Mouse (Mus musculus): Measurements from ENCODE around the gene Gars. TPM values are rescaled to one million over a fixed set of nuclear protein-coding genes. Genes with fewer than 3 reads are reported as not detected.

The Gars gene
- polyA plus RNA-seq, 2 experiments: 81.9 to 136 TPM

DNA sequence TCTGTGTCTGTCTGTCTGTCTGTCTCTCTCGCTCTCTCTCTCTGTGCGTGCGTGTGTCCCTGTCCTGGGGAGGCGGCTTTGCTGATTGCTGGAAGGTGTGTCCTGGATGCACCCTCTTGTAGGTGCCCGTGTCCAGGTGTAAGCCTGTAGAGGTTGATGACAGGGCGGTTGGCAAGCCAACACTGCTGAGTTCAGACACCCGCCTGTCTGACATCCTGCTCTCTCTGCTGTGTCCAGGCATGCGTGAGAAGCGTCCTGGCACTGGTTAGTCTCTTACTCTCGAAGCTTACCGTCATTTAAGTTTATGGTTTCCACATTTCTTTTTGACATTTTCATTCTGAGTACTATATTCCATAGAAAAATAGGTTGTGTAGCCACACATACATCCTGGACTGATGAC is 23.5 kb downstream of the Gars start:
- no peak overlapping the region for H3K4me3 ChIP-seq (replicated peaks; ENCODE audit: low read length)
- peaks cover 72% of the 10 kb centered on the region for H3K36me3 ChIP-seq (ENCODE audit: control insufficient read depth, insufficient read depth, low read length)
- no peak overlapping the region for H3K27ac ChIP-seq (replicated peaks; ENCODE audit: low read depth, low read length)
- no peak overlapping the region for H3K4me2 ChIP-seq (replicated peaks; ENCODE audit: low read depth, low read length, severe bottlenecking)
- DNase-seq (ENCODE audit: low spot score): no peak
- TF ChIP-seq POLR2A (IDR thresholded peaks at IDR 0.05; ENCODE audit: borderline replicate concordance, extremely low read depth, insufficient read depth, insufficient read length): no peak
- H3K9ac ChIP-seq (ENCODE audit: low read depth, low read length, severe bottlenecking): no peak overlapping the region
- 75% methylated on average over 11 of the region's 11 CpGs for WGBS
- H3K9me3 ChIP-seq (ENCODE audit: control insufficient read depth, low read length): no peaks in the 10 kb centered on the region
- no peaks in the 10 kb centered on the region for H3K27me3 ChIP-seq (ENCODE audit: control insufficient read depth, insufficient read depth, low read length)
- no peaks in the 10 kb centered on the region for H3K4me1 ChIP-seq (ENCODE audit: control insufficient read depth, insufficient read depth, low read length)
- ATAC-seq (ENCODE audit: low FRiP score, low read depth): no peak

DNA sequence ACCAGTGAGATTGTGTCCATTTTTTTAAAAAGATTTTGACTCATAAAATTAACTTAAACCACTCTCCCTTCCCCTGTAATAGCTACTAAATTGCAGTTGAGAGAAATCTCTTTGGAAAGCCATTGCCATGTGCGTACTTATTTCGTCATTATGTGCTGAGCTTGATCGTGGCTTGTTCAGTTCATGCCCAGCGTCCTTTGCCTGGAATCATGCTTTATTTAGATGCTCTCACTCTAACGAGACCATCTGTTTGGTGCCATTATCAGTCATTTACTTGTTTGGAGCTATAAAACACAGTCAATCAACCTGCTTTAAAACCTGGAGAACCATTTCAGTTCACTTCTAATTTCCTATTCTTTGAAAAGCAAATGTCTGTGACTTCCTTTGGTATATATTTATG is 24.4 kb downstream of the Gars start:
- Histone ChIP-seq H3K27ac (replicated peaks; ENCODE audit: low read depth, low read length) (no peak overlapping the region), H3K27me3 (ENCODE audit: control insufficient read depth, insufficient read depth, low read length) (no peaks in the 10 kb centered on the region), H3K9me3 (ENCODE audit: control insufficient read depth, low read length) (no peaks in the 10 kb centered on the region), H3K36me3 (ENCODE audit: control insufficient read depth, insufficient read depth, low read length) (peaks cover 72% of the 10 kb centered on the region), H3K4me3 (replicated peaks; ENCODE audit: low read length) (no peak overlapping the region), H3K9ac (ENCODE audit: low read depth, low read length, severe bottlenecking) (no peak overlapping the region), H3K4me2 (replicated peaks; ENCODE audit: low read depth, low read length, severe bottlenecking) (no peak overlapping the region), H3K4me1 (ENCODE audit: control insufficient read depth, insufficient read depth, low read length) (no peaks in the 10 kb centered on the region)
- TF ChIP-seq POLR2A (IDR thresholded peaks at IDR 0.05; ENCODE audit: borderline replicate concordance, extremely low read depth, insufficient read depth, insufficient read length): no peak
- ATAC-seq (ENCODE audit: low FRiP score, low read depth): no peak
- no peak for DNase-seq (ENCODE audit: low spot score)
- 47% methylated on average over 5 of the region's 5 CpGs for WGBS

DNA sequence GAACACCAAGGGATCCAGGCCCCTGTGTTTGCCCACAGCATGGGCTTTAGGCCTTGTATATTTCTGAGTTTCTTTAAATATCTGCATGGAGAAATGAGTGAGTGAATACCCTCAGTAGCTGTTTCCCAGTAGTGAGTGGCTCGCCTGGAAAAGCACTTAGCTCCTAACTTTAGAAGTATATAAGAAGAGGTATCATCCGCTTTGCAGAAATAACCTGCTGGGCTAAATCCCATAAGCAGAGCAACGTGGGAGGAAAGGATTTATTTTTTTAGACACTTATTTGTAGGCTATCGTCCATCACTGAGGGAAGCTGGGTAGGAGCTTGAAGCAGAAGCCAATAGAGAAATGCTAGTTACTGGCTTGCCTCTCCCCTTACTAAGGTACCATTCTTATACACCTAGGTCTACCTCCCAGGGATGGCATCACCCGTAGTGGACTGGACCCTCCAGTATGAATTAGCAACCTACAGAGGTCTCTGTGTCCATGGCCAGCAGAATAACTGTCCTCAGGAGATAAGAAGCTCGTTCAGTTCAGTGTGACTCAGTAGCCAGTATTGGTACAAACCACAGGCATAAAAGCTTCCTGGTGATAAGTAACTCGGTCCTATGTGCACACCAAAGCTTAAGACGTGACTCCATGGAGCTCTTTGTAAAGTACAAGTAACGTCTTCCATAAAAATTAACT is 26.1 kb downstream of the Gars start:
- Histone ChIP-seq H3K9me3 (ENCODE audit: control insufficient read depth, low read length) (no peaks in the 10 kb centered on the region), H3K9ac (ENCODE audit: low read depth, low read length, severe bottlenecking) (no peak overlapping the region), H3K4me2 (replicated peaks; ENCODE audit: low read depth, low read length, severe bottlenecking) (no peak overlapping the region), H3K4me1 (ENCODE audit: control insufficient read depth, insufficient read depth, low read length) (no peaks in the 10 kb centered on the region), H3K27ac (replicated peaks; ENCODE audit: low read depth, low read length) (no peak overlapping the region), H3K27me3 (ENCODE audit: control insufficient read depth, insufficient read depth, low read length) (no peaks in the 10 kb centered on the region), H3K36me3 (ENCODE audit: control insufficient read depth, insufficient read depth, low read length) (peaks cover 83% of the 10 kb centered on the region), H3K4me3 (replicated peaks; ENCODE audit: low read length) (no peak overlapping the region)
- no peak for ATAC-seq (ENCODE audit: low FRiP score, low read depth)
- no peak for TF ChIP-seq POLR2A (IDR thresholded peaks at IDR 0.05; ENCODE audit: borderline replicate concordance, extremely low read depth, insufficient read depth, insufficient read length)
- no peak for DNase-seq (ENCODE audit: low spot score)
- WGBS: 88% methylated on average over 9 of the region's 9 CpGs

DNA sequence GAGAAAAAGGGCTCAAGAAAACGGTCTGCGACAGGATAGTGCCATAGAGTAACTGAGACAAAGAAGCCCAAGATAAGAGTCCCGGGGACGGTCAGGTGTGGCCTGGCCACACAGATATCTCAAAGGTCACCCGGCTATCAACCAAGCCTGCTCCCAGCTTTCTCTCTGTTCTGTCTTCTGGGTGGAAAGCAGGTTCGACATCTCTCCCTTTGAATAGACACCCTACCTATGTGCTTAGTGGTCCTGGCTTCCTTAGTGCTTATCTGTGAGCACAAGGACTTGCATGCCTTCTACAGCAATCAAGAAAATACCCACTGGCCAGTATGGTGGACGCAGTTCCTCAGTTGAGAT is 26.6 kb downstream of the Gars start:
- DNase-seq (ENCODE audit: low spot score): no peak
- ATAC-seq (ENCODE audit: low FRiP score, low read depth): no peak
- 92% methylated on average over 7 of the region's 7 CpGs for WGBS
- Histone ChIP-seq H3K4me1 (ENCODE audit: control insufficient read depth, insufficient read depth, low read length) (no peaks in the 10 kb centered on the region), H3K36me3 (ENCODE audit: control insufficient read depth, insufficient read depth, low read length) (peaks cover 84% of the 10 kb centered on the region), H3K9me3 (ENCODE audit: control insufficient read depth, low read length) (no peaks in the 10 kb centered on the region), H3K27ac (replicated peaks; ENCODE audit: low read depth, low read length) (no peak overlapping the region), H3K27me3 (ENCODE audit: control insufficient read depth, insufficient read depth, low read length) (no peaks in the 10 kb centered on the region), H3K9ac (ENCODE audit: low read depth, low read length, severe bottlenecking) (no peak overlapping the region), H3K4me3 (replicated peaks; ENCODE audit: low read length) (no peak overlapping the region), H3K4me2 (replicated peaks; ENCODE audit: low read depth, low read length, severe bottlenecking) (no peak overlapping the region)
- TF ChIP-seq POLR2A (IDR thresholded peaks at IDR 0.05; ENCODE audit: borderline replicate concordance, extremely low read depth, insufficient read depth, insufficient read length): no peak

DNA sequence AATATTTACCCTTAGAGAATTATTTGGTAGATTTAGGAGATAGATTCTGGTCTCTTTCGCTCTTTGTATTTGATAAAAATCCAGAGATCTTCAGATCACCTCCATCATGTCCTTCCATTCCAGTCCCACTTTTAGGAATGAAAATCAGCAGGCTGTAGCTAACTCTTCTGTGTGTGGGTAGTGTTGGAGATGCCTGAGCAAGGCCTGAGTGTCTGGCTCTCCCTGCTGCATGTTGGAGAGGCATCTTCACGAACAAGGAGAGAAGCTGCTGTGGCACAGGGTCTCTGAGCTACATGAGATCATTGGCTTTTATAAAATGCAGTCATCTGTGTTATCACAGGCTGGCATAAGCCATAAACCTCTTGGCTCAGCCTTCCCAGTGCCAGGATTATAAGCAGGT is 28.1 kb downstream of the Gars start:
- no peak overlapping the region for H3K4me3 ChIP-seq (replicated peaks; ENCODE audit: low read length)
- TF ChIP-seq POLR2A (IDR thresholded peaks at IDR 0.05; ENCODE audit: borderline replicate concordance, extremely low read depth, insufficient read depth, insufficient read length): no peak
- peaks cover 78% of the 10 kb centered on the region for H3K36me3 ChIP-seq (ENCODE audit: control insufficient read depth, insufficient read depth, low read length)
- ATAC-seq (ENCODE audit: low FRiP score, low read depth) (no peak), DNase-seq (ENCODE audit: low spot score) (no peak)
- WGBS: 95% methylated on average over 2 of the region's 2 CpGs
- H3K27me3 ChIP-seq (ENCODE audit: control insufficient read depth, insufficient read depth, low read length): no peaks in the 10 kb centered on the region
- H3K27ac ChIP-seq (replicated peaks; ENCODE audit: low read depth, low read length): no peak overlapping the region
- no peak overlapping the region for H3K9ac ChIP-seq (ENCODE audit: low read depth, low read length, severe bottlenecking)
- H3K4me2 ChIP-seq (replicated peaks; ENCODE audit: low read depth, low read length, severe bottlenecking): no peak overlapping the region
- H3K4me1 ChIP-seq (ENCODE audit: control insufficient read depth, insufficient read depth, low read length): no peaks in the 10 kb centered on the region
- H3K9me3 ChIP-seq (ENCODE audit: control insufficient read depth, low read length): no peaks in the 10 kb centered on the region

Measured in limb, embryonic 14.5 days (tissue).